Mouse (Mus musculus): ENCODE measurements around the gene Gfi1b. TPM values are rescaled to one million over a fixed set of nuclear protein-coding genes. Genes with fewer than 3 reads are reported as not detected.

The Gfi1b gene
- polyA plus RNA-seq, 1 experiment from 2014 or later = 3.9 TPM

DNA sequence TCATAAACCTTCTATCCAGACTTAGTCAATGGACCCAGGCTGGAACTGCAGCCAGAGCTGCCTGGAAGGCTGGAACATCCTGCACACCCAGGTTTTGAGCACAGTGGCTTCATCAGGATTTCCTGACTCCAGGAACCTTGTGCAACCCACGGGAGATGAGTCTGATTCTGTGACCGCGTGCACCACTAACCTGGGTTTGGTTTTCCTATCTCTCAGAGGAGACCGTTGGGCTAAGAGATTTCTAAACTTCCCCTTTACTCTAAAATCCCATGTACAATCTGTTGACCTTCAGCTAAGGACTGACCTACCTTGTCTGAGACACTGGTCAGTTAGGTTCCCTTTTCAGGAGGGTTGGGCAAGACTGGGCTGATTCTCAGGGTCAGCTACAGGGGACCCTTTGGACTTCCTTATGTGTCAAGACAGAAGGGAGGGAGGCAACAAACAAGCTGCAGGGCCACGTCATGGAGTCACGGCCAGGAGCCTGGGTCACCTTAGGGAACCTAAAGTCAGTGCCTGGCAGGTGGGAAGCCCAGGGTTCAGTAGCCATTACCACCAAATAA is 2.9 kb downstream of the Gfi1b start:
- H3K27me3 ChIP-seq (replicated peaks; ENCODE audit: low read depth, poor library complexity, severe bottlenecking) = peaks cover 62% of the 10 kb centered on the region
- DNase-seq (ENCODE audit: low spot score) = no peak
- WGBS = 84% methylated on average over 6 of the region's 6 CpGs
- H3K4me1 ChIP-seq = peaks cover 14% of the 10 kb centered on the region
- no peak overlapping the region for H3K27ac ChIP-seq (replicated peaks)
- no peaks in the 10 kb centered on the region for H3K36me3 ChIP-seq (replicated peaks)
- no peaks in the 10 kb centered on the region for H3K9me3 ChIP-seq
- H3K4me3 ChIP-seq = no peak overlapping the region

DNA sequence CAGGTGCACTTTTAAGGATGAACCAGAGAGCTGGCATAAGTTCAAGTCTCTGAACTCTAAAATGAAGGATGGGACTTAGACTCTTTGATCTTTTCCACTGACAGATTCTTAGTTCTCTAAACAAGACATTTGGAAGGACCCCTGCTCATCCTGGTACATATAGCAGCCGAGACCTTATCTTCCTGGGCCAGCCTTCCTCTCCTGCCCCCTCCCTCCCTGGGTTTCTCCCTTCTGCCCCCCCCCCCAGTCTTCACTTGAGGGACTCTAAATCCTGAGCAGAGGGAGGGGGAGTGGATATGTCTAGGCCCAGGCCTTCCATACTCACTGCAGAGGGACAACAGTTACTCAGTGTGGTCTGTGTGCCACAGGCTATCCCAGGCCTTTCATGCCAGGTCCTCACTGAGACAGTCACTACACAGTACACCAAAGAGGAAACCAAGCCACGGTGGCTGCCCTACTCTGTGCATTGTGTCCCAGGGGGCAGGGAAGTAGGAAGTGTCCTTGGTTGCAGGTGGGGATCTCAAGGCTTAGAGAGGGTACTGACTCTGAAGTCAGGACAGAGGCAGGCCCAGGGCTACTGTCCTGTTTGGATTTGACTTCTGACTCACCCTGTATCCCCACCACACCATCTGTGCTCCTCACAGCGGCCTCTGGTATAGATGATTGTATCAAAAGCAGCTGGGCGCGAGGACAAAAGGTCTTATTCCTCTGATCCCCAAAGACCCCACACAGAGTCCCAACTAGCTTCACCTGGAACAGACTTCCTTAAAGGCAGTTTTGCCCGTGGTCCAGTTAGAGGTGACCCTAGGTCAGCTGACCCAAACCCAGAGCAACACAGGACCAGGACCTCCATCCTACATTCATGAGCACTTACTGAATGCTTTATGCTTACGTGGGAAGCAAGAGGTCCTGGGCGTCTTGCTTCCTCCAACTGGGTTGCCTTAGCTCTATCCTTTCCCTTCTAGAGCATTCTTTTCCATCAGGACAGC is 4.0 kb downstream of the Gfi1b start:
- no peak overlapping the region for H3K4me3 ChIP-seq
- no peak overlapping the region for H3K27ac ChIP-seq (replicated peaks)
- WGBS = 81% methylated on average over 8 of the region's 8 CpGs
- DNase-seq (ENCODE audit: low spot score) = no peak
- peaks cover 53% of the 10 kb centered on the region for H3K27me3 ChIP-seq (replicated peaks; ENCODE audit: low read depth, poor library complexity, severe bottlenecking)
- peaks cover 13% of the 10 kb centered on the region for H3K4me1 ChIP-seq
- H3K9me3 ChIP-seq = no peaks in the 10 kb centered on the region
- no peaks in the 10 kb centered on the region for H3K36me3 ChIP-seq (replicated peaks)

DNA sequence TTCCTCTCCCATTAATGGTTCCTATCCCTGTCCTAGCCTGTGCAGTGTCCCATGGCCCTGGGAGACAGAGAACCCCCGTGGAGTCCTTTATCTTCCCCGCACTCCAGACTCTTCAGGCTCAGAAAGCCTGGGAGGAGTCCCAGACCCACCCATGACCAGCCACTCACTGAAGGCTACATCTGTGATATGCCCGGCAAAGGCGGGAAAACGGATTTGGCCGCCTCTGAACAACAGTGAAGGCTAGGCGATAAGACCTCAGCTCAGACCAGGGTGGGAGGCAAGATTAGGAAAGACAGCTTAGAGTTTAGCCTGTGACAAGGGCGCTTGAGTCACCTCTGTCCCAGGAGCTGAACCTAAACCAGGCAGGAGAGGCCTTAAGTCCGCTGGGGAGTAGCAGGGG is 4.9 kb downstream of the Gfi1b start:
- Histone ChIP-seq H3K27ac (replicated peaks) (no peak overlapping the region), H3K4me1 (peaks cover 10% of the 10 kb centered on the region), H3K4me3 (no peak overlapping the region), H3K27me3 (replicated peaks; ENCODE audit: low read depth, poor library complexity, severe bottlenecking) (peaks cover 44% of the 10 kb centered on the region), H3K9me3 (no peaks in the 10 kb centered on the region), H3K36me3 (replicated peaks) (no peaks in the 10 kb centered on the region)
- WGBS = 78% methylated on average over 9 of the region's 9 CpGs
- DNase-seq (ENCODE audit: low spot score) = no peak

DNA sequence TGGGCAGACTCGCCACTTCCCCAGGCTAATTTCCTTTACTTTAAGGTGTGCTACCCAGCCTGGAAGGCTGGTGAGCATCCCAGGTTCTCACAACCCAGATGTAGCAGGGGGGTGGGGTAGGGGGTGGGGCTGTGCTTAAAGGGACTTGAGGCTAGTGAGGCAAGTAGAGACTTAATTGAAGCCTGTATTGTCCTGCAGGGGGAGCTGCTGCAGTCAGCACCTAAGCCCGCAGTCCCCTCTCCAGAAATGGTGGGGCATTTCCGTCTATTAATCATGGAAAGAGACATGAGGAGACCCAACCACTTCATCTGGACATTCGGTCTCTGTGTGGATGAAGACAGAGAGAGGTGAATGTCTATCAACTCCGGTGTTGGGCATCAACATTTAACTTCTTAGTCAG is 5.4 kb downstream of the Gfi1b start:
- Histone ChIP-seq H3K4me3 (no peak overlapping the region), H3K27me3 (replicated peaks; ENCODE audit: low read depth, poor library complexity, severe bottlenecking) (peaks cover 39% of the 10 kb centered on the region), H3K27ac (replicated peaks) (no peak overlapping the region), H3K4me1 (peaks cover 10% of the 10 kb centered on the region), H3K36me3 (replicated peaks) (no peaks in the 10 kb centered on the region), H3K9me3 (no peaks in the 10 kb centered on the region)
- DNase-seq (ENCODE audit: low spot score) = no peak
- WGBS = 32% methylated on average over 5 of the region's 5 CpGs

DNA sequence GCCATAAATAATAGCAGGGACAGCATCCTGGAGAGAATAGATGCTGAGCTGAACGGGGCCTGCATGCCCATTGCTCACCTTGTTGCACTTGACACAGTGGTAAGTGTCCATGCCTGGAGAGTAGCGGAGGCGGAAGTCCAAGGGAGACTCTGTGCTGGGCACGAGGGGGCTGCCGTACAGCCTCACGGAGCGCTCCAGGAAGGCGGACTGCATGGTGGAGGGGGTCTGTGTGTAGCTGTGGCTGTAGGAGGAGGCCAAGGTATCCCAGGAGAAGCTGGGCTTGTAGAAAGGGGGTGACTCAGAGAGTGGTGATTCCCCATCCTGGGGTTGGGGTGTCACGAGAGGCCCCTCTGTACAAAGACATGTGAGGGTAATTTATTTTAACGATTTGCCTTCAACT is 8.2 kb downstream of the Gfi1b start:
- H3K9me3 ChIP-seq = no peaks in the 10 kb centered on the region
- 93% methylated on average over 10 of the region's 10 CpGs for WGBS
- H3K36me3 ChIP-seq (replicated peaks) = no peaks in the 10 kb centered on the region
- H3K4me3 ChIP-seq = no peak overlapping the region
- H3K27ac ChIP-seq (replicated peaks) = no peak overlapping the region
- no peak for DNase-seq (ENCODE audit: low spot score)
- peaks cover 16% of the 10 kb centered on the region for H3K4me1 ChIP-seq
- peaks cover 14% of the 10 kb centered on the region for H3K27me3 ChIP-seq (replicated peaks; ENCODE audit: low read depth, poor library complexity, severe bottlenecking)

DNA sequence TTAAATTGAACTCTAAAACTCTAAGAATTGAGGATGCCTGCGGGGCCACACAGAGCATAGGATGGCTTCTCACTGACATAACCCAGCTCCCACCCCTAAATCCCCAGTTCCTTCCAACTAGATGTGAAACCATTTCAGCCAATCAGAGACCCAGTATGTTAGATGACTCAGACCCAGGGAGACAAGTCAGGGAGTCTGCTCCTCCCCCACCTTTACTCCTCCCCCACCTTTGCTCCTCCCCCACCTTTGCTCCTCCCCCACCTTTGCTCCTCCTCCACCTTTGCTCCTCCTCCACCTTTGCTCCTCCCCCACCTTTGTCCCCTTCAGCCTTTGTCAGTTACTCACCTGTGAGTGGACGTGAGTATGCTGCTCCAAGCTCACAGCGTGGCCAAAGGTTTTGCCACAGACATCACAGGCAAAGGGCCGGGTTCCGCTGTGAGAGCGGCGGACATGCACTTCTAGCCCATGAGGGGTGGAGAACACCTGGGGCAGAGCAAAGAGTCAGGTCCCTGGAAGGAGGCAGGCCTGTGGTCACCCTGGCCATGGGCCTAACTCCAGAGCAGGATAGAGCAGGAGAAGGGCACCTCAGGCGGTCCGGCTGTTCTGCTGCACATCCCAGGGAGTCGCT is 9.2 kb downstream of the Gfi1b start:
- no peaks in the 10 kb centered on the region for H3K9me3 ChIP-seq
- no peak overlapping the region for H3K4me3 ChIP-seq
- DNase-seq (ENCODE audit: low spot score) = no peak
- no peak overlapping the region for H3K27ac ChIP-seq (replicated peaks)
- H3K27me3 ChIP-seq (replicated peaks; ENCODE audit: low read depth, poor library complexity, severe bottlenecking) = peaks cover 6% of the 10 kb centered on the region; the same call in 1 of the 2 replicates
- no peaks in the 10 kb centered on the region for H3K36me3 ChIP-seq (replicated peaks)
- H3K4me1 ChIP-seq = peaks cover 20% of the 10 kb centered on the region
- WGBS = 63% methylated on average over 10 of the region's 10 CpGs

DNA sequence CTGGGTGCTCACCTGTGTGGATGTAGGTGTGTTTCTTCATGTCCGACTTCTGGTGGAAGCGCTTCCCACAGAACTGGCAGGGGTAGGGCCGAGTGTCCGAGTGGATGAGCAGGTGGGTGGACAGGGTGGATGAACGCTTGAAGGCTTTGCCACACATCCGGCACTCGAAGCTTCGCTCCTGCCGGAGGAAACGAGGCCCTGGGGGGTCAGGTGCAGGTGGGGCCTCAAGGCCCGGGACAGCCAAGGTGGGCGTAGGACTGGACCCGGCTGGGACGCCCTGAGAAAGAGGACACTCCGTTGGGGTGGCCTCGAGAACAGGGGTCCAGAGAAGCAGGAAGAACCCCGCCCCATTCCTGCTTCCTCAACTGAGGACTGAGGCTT is 10.4 kb downstream of the Gfi1b start:
- no peak overlapping the region for H3K27ac ChIP-seq (replicated peaks)
- peaks cover 29% of the 10 kb centered on the region for H3K4me1 ChIP-seq
- H3K9me3 ChIP-seq = no peaks in the 10 kb centered on the region
- H3K36me3 ChIP-seq (replicated peaks) = no peaks in the 10 kb centered on the region
- no peaks in the 10 kb centered on the region; the same call in 1 of the 2 replicates for H3K27me3 ChIP-seq (replicated peaks; ENCODE audit: low read depth, poor library complexity, severe bottlenecking)
- WGBS = 87% methylated on average over 17 of the region's 17 CpGs
- H3K4me3 ChIP-seq = no peak overlapping the region
- DNase-seq (ENCODE audit: low spot score) = no peak

DNA sequence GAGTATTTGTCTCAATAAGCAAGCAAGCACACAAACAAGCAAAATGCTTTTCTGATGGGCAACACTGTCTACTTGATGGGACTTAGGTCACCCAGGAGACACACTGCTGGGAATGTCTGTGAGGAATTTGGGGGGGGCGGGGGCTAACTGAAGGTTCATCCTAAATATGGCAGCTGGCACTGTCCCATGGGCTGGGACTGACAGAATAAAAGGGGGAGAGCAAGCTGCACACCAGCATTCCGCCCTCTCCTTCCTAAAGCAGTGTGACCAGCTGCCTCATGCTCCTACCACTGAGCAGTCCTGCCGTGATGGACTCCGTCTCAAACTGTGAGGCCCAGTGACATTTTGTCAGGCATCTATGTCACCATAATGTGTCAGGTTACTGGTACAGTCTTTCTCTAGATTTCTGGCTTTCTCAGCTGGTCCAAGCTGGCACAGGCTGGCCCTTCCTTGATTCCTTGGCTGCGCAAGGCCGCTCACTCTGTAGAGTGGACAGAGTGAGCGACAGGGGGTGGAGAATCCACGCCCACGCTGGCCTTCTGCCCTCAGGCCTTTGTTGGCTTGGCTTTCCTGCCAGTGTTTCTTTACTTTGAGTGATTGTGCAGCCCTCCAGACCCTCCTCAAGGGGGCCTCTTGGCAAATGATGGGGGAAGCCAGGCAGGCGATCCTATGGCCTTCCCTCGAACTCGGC is 10.9 kb downstream of the Gfi1b start:
- no peak for DNase-seq (ENCODE audit: low spot score)
- H3K27me3 ChIP-seq (replicated peaks; ENCODE audit: low read depth, poor library complexity, severe bottlenecking) = no peaks in the 10 kb centered on the region; the same call in 1 of the 2 replicates
- 73% methylated on average over 12 of the region's 12 CpGs for WGBS
- no peak overlapping the region for H3K27ac ChIP-seq (replicated peaks)
- no peak overlapping the region for H3K4me3 ChIP-seq
- H3K4me1 ChIP-seq = peaks cover 31% of the 10 kb centered on the region
- H3K36me3 ChIP-seq (replicated peaks) = no peaks in the 10 kb centered on the region
- H3K9me3 ChIP-seq = no peaks in the 10 kb centered on the region

DNA sequence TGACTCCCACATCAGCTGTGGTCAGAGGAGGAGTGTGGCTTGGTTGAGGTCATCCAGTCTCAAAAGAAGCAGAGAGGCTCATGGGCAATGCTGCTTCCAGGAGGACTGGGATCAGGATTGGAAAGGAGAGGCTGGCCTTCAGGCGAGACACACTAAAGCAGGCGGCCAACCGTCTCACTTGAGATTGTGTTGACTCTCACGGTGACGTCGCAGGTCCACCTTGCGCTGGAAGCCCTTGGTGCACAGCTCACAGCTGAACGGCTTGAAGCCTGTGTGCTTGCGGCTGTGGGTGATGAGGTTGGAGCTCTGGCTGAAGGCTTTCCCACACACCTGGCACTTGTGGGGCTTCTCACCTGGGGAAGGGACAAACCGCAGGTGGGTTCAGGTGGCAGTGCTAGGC is 11.9 kb downstream of the Gfi1b start:
- peaks cover 31% of the 10 kb centered on the region for H3K4me1 ChIP-seq
- no peaks in the 10 kb centered on the region for H3K9me3 ChIP-seq
- H3K27ac ChIP-seq (replicated peaks) = no peak overlapping the region
- H3K36me3 ChIP-seq (replicated peaks) = no peaks in the 10 kb centered on the region
- H3K4me3 ChIP-seq = no peak overlapping the region
- no peak for DNase-seq (ENCODE audit: low spot score)
- no peaks in the 10 kb centered on the region; the same call in 1 of the 2 replicates for H3K27me3 ChIP-seq (replicated peaks; ENCODE audit: low read depth, poor library complexity, severe bottlenecking)
- WGBS = 92% methylated on average over 10 of the region's 10 CpGs

DNA sequence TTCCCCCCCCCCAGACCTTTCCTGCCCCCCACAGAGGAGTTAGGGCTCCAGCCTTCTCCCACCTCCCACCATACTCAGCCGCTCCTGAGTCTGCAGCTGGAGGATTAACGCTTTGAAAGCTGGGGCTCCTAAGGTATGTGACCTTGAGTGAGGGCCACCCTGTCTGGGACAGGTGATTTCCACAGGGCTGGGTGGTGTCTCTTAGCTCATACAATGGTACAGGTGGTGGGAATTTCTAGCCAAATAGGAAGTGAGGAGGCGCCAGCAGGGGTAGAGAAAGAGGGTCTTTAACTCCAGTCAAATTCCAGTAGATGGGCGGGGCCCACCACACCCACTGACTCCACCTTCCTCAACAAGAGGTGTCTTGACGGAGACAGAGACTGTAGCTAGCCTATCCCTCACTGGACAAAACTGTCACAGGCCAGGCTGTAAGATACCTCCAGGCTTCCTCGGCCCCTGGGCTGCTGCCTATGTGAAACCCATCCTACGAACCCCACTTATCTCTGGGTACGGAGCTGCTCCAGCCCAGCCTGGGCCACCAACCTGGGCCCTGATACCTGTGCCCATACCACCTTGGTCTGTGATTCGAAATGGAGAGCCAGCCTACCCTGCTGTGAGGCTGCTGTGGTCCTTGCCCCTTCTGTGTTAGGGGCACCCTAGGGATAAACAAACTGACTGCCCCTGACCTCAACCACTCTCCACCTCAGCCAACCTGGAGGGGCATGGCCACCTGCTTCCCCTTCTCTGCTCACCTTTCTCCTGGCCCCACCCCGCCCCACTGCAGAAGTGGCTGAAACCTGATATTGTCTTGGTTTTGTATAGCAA is 14.2 kb downstream of the Gfi1b start:
- Histone ChIP-seq H3K27me3 (replicated peaks; ENCODE audit: low read depth, poor library complexity, severe bottlenecking) (no peaks in the 10 kb centered on the region), H3K4me1 (peaks cover 31% of the 10 kb centered on the region)
- WGBS = 48% methylated on average over 10 of the region's 10 CpGs

DNA sequence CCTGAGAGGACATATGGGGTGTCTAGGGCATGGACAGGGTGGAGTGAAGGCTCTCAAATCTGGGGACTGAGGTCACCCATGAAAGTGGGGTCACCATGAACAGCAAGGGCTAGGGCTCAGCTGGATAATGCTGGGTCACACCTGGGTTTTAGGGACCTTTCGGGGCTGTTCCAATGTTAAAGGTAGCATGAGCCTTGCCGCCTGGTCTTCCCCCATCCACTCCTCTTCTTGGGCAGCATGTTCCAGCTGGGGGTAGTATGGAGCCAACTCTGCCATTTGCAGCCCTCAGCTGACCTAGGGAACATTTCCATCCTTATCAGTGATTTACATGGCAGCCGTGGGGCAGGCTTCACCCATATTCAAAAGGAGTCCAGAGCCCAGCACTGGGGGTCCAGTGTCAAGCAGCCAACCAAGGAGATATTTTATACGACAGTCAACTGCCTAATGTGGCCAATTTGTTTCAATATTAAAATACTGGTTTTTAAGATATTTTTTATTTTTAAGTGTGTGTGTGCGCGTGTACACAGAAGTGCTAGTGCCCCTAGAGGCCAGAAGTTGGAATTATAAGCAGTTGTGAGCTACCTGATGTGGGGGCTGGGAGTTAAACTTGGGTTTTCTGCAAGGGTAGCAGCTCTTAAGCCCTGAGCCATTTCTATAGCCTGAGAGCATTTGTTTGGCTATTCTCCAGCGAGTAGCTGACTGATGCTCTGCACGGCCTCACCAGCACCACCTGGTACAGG is 15.0 kb downstream of the Gfi1b start:
- Histone ChIP-seq H3K4me3 (no peak overlapping the region), H3K9me3 (no peaks in the 10 kb centered on the region), H3K27ac (replicated peaks) (no peak overlapping the region), H3K36me3 (replicated peaks) (no peaks in the 10 kb centered on the region), H3K4me1 (peaks cover 36% of the 10 kb centered on the region), H3K27me3 (replicated peaks; ENCODE audit: low read depth, poor library complexity, severe bottlenecking) (no peaks in the 10 kb centered on the region)
- 66% methylated on average over 8 of the region's 8 CpGs for whole genome bisulfite sequencing
- no peak for DNase-seq (ENCODE audit: low spot score)

More for the DNA sequence above, 14.2 kb downstream of the Gfi1b start:
- no peaks in the 10 kb centered on the region for H3K9me3 ChIP-seq
- no peaks in the 10 kb centered on the region for H3K36me3 ChIP-seq (replicated peaks)
- H3K27ac ChIP-seq (replicated peaks) = no peak overlapping the region
- DNase-seq (ENCODE audit: low spot score) = no peak
- no peak overlapping the region for H3K4me3 ChIP-seq
